Mouse (Mus musculus) E14TG2a.4 (cell line): ENCODE measurements around the gene Spaca9.

Experiments used
- CTCF ChIP-seq: conservative IDR thresholded peaks from 2 replicates; pipeline ENCODE4 v1.5.1; 2014; ENCODE audit warnings: low read length
- NANOG ChIP-seq: IDR thresholded peaks from 2 replicates; pipeline ENCODE4 v1.6.1; 2014; ENCODE audit warnings: borderline replicate concordance, low read length, mixed read lengths
- POU5F1 ChIP-seq: IDR thresholded peaks from 2 replicates; pipeline ENCODE4 v1.6.1; 2014; ENCODE audit warnings: low read length, borderline replicate concordance

DNA sequence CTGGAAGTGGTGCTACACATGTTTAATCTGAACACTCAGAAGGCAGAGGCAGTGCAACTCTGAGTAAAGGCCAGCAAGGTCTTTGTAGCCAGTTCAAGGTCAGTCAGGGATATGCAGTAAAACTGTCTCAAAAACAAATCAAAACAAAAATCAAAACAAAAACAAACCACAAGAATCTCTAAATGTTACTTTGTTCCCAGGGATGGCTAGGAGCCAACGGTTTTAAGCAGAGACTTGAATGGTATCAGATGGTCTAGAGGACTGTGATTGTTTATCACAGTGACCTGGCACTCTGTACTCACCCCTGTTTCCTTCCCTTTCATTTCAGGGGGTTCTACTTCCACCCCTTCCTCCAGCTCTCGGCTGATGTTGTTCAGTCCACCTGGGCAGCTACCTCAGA is 28.1 kb downstream of the Spaca9 start:
- TF ChIP-seq CTCF (no peak), POU5F1 (no peak), NANOG (no peak)
